11 mouse cellular contexts compared by ENCODE assay signal in genomic region chr2:23320746-23321585, GRCm38 (mm10). TPM values are rescaled to one million over a fixed set of nuclear protein-coding genes. Genes with fewer than 3 reads are reported as not detected.
DNase-seq lines count a peak whose midpoint lies in the region; ATAC-seq and TF ChIP-seq lines count a peak whose summit lies in the region.
"Had no signal": no experiment of that assay in that cellular context is flagged by ENCODE, and none has a peak within 500 bp of the region (broad histone marks: within the 10 kb centered on the region; RNA-seq: fewer than 3 reads in every experiment).

Nxph2 (plus strand) TSS chr2:23321246.

- peak within 1 kb of the TSS; percentile 86 for H3K4me2 ChIP-seq in neural tube, embryonic 12.5 days (replicated peaks)

- peak within 1 kb of the TSS; percentile 51 for H3K9ac ChIP-seq in neural tube, embryonic 12.5 days

- H3K36me3 ChIP-seq in heart, embryonic 10.5 days, result no peaks in the 10 kb centered on the region
- no peaks in the 10 kb centered on the region for H3K36me3 ChIP-seq in neural tube, embryonic 12.5 days

- peaks cover 6% of the 10 kb centered on the region for H3K4me1 ChIP-seq in heart, embryonic 10.5 days
- H3K4me1 ChIP-seq in neural tube, embryonic 12.5 days, result 0 out of 2 replicates have a peak, but pooled peaks cover 7% of the 10 kb centered on the region

- ATAC-seq in neural tube, embryonic 12.5 days (ENCODE audit: low FRiP score, low read depth), result peak; percentile 66

- no peak for TF ChIP-seq CTCF in left cerebral cortex, adult 2 months (IDR thresholded peaks at IDR 0.05)

- peaks cover 15% of the 10 kb centered on the region; the same call in 1 of the 2 replicates for H3K27me3 ChIP-seq in heart, embryonic 10.5 days (ENCODE audit: insufficient read depth, poor library complexity, severe bottlenecking)
- H3K27me3 ChIP-seq in neural tube, embryonic 12.5 days (replicated peaks), result peaks cover 9% of the 10 kb centered on the region
- H3K27me3 ChIP-seq: CH12.LX had no signal

- no peaks in the 10 kb centered on the region for H3K9me3 ChIP-seq in heart, embryonic 10.5 days
- no peaks in the 10 kb centered on the region for H3K9me3 ChIP-seq in neural tube, embryonic 12.5 days

- no peak within 1 kb of the TSS for H3K27ac ChIP-seq in heart, embryonic 10.5 days
- H3K27ac ChIP-seq in left cerebral cortex, adult 2 months, result no peak within 1 kb of the TSS
- no peak within 1 kb of the TSS for H3K27ac ChIP-seq in neural tube, embryonic 12.5 days

- WGBS in heart, embryonic 10.5 days, result 2% methylated on average over 31 of the region's 31 CpGs
- 3% methylated on average over 31 of the region's 31 CpGs for WGBS in neural tube, embryonic 12.5 days

- H3K4me3 ChIP-seq in heart, embryonic 10.5 days, result peak within 1 kb of the TSS; percentile 52
- H3K4me3 ChIP-seq in left cerebral cortex, adult 2 months, result peak within 1 kb of the TSS; percentile 48
- peak within 1 kb of the TSS; percentile 43 for H3K4me3 ChIP-seq in neural tube, embryonic 12.5 days

- peak; percentile 73 for DNase-seq in heart, embryonic 10.5 days (ENCODE audit: low spot score)
- DNase-seq in heart, adult 9 months (ENCODE audit: low spot score in 2 of 2), result no peak
- DNase-seq in WW6 (ENCODE audit: low read depth, low spot score), result peak; percentile 26
- DNase-seq in frontal cortex, postnatal 25 days (ENCODE audit: low spot score in 2 of 2), result peak; percentile 9 to 17
- peak; percentile 7 to 31 for DNase-seq in left cerebral cortex, adult 2 months (ENCODE audit: extremely low spot score in 1 of 2, low spot score in 2 of 2)
- no peak for DNase-seq in yolk sac, embryonic 10.5 days (ENCODE audit: low spot score)
- DNase-seq in gastrocnemius, postnatal 25 days, result no peak

- intact Hi-C loops in left cerebral cortex, adult 2 months (cut with DNase I), result loop anchor here (10.0 kb wide), 1 partner anchor 1244 kb away; no protein-coding TSS in a partner anchor

RNA-seq across cellular contexts. Expression of gene Nxph2, which starts in this region (rescaled TPM):
- 0.16 TPM in 1 of 2 replicates, not detected in the other for polyA plus RNA-seq in heart, embryonic 10.5 days (2016; fragmentation: Nextera tagmentation; extraction: Ambion mirVana)
- total RNA-seq in left cerebral cortex, adult 2 months (2021), result 1 to 10 TPM; 2.2 to 2.3 TPM
- polyA plus RNA-seq in neural tube, embryonic 12.5 days (2016; fragmentation: Nextera tagmentation; extraction: Ambion mirVana), result 0.10 and 0.30 TPM in 2 replicates
- total RNA-seq in gastrocnemius, postnatal 25 days (2021), result not detected
- total RNA-seq: CH12.LX; gastrocnemius, postnatal 4 days had no signal
- polyA plus RNA-seq: spleen, adult 2 months had no signal

Comparison
In these comparisons a context has a peak if more than half of its experiments do, and no peak if none do; other contexts are left out.
1. Peak in DNase-seq and H3K4me3 ChIP-seq in heart, embryonic 10.5 days; RNA of the gene not detected or under 1 TPM.
2. Peak in ATAC-seq, H3K4me3 ChIP-seq, H3K9ac ChIP-seq and H3K4me2 ChIP-seq in neural tube, embryonic 12.5 days; RNA of the gene not detected or under 1 TPM.
3. DNase-seq: peak in WW6 (single experiment), frontal cortex, postnatal 25 days (2 of 2) and left cerebral cortex, adult 2 months (2 of 2); none in heart, adult 9 months (0 of 2), yolk sac, embryonic 10.5 days (single experiment) and gastrocnemius, postnatal 25 days (single experiment).
4. Peak in every context shown above with its lines, with median percentiles within 50 percentile points of each other: H3K4me3 ChIP-seq.